ENCODE assay signal across 24 mouse cellular contexts in genomic region chr4:10155705-10156390, GRCm38 (mm10).
"Had no signal": no experiment of that assay in that cellular context is flagged by ENCODE, and none has a peak within 500 bp of the region (broad histone marks: within the 10 kb centered on the region; RNA-seq: fewer than 3 reads in every experiment).

No protein-coding gene starts in this region.

- H3K4me1 ChIP-seq: heart, embryonic 10.5 days; heart, embryonic 12.5 days; hindbrain, embryonic 13.5 days; hindbrain, embryonic 15.5 days; kidney, embryonic 15.5 days; limb, embryonic 15.5 days; liver, embryonic 12.5 days had no signal

- H3K9me3 ChIP-seq: heart, embryonic 10.5 days; heart, embryonic 12.5 days; hindbrain, embryonic 13.5 days; hindbrain, embryonic 15.5 days; kidney, embryonic 15.5 days; limb, embryonic 15.5 days; liver, embryonic 12.5 days had no signal

- H3K27me3 ChIP-seq: heart, embryonic 12.5 days; hindbrain, embryonic 13.5 days; hindbrain, embryonic 15.5 days; kidney, embryonic 15.5 days; liver, embryonic 12.5 days had no signal

- H3K36me3 ChIP-seq: heart, embryonic 10.5 days; heart, embryonic 12.5 days; hindbrain, embryonic 13.5 days; hindbrain, embryonic 15.5 days; kidney, embryonic 15.5 days; limb, embryonic 15.5 days; liver, embryonic 12.5 days had no signal

- DNase-seq: gastrocnemius, postnatal 14 days; gastrocnemius, postnatal 36 days; heart, adult 18-20 months; heart, postnatal 10 days; heart, postnatal 36 days; kidney, adult 11 months; kidney, adult 2 months; kidney, adult 9 months; kidney, postnatal 14 days; kidney, postnatal 36 days; layer of hippocampus, adult 9-11 months; layer of hippocampus, postnatal 36 days; left cerebral cortex, postnatal 4 days had no signal

- H3K4me2 ChIP-seq: heart, embryonic 12.5 days; hindbrain, embryonic 13.5 days; hindbrain, embryonic 15.5 days; kidney, embryonic 15.5 days; limb, embryonic 15.5 days; liver, embryonic 12.5 days had no signal

- H3K9ac ChIP-seq: heart, embryonic 12.5 days; hindbrain, embryonic 13.5 days; hindbrain, embryonic 15.5 days; kidney, embryonic 15.5 days; limb, embryonic 15.5 days; liver, embryonic 12.5 days; liver, embryonic 14.5 days had no signal

- H3K27ac ChIP-seq: heart, embryonic 10.5 days; hindbrain, embryonic 13.5 days; hindbrain, embryonic 15.5 days; hindbrain, postnatal 0 days; kidney, embryonic 15.5 days; kidney, postnatal 0 days; limb, embryonic 15.5 days; liver, embryonic 12.5 days; liver, embryonic 14.5 days had no signal

- ATAC-seq: hindbrain, postnatal 0 days; intestine, embryonic 16.5 days; liver, embryonic 12.5 days had no signal

- H3K4me3 ChIP-seq: heart, embryonic 10.5 days; heart, embryonic 12.5 days; hindbrain, embryonic 13.5 days; hindbrain, embryonic 15.5 days; kidney, embryonic 15.5 days; limb, embryonic 15.5 days; liver, embryonic 12.5 days had no signal
